Mouse (Mus musculus): ENCODE results near the gene Hras.

Hras gene

DNA sequence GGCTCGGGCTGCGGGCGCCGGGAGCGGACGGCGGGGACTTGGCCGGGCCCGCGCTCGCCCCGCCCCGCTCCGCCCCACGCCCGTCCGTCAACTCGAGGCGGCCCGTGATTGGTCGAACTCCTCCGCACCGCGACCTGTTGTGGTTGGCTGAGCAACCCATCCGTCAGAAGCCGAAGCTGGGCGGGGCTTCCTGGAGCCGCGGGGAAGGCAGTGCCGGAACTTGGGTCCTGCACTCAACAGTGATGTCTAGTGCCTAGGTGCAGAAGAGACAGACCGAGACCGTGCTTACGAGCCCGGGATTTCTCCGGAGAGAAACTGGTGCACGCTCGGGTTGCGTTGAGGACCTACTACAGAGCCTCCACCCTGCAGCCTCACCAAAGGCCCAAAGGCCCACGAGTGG is at the start of gene Hras, which contains the start of gene Lrrc56:
TSS of gene Hras (minus strand) at position 58 of the 400 bp plus-strand sequence.
TSS of gene Lrrc56 (plus strand) at position 210 of the 400 bp plus-strand sequence.
- in situ Hi-C loops (cut with MboI; ENCODE audit: low sequenced_read_pairs), result no loop called here

DNA sequence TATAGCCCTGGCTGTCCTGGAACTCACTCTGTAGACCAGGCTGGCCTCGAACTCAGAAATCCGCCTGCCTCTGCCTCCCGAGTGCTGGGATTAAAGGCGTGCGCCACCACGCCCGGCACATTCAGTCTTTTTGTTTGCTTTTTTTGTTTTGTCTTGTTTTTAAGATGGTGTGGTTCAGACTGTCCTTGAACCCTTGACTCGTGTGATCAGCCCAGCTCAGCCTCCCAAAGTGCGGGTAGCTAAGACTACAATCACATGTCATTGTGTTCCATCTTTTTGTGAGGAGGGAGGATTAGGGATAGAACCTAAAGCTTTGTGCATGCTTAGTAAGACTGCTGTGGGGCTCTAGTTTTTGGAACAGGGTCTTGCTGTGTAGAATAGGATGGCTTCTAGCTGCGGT is 37.7 kb upstream of the Hras start:
- in situ Hi-C loops (cut with MboI; ENCODE audit: low sequenced_read_pairs), result no loop called here

DNA sequence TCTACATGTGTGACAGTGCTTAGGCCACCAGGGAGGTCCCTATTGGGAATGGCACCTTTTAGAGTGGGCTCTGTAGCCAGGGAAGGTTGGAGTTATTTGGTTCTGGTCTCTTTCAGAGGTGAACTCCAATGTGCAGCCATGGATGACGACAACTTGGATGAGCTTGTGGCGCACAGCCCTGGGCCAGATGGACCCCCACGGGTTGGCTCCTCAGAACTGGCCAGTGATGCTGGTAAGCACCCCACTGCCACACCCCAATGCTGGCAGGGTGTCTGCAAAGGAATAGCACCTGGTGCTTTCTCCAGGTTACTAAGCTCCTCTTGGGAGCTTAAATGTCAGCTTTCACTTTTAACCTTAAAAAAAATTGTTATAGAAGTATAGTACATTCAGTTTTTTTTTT is 37.3 kb upstream of the Hras start:
- in situ Hi-C loops (cut with MboI; ENCODE audit: low sequenced_read_pairs), result no loop called here

DNA sequence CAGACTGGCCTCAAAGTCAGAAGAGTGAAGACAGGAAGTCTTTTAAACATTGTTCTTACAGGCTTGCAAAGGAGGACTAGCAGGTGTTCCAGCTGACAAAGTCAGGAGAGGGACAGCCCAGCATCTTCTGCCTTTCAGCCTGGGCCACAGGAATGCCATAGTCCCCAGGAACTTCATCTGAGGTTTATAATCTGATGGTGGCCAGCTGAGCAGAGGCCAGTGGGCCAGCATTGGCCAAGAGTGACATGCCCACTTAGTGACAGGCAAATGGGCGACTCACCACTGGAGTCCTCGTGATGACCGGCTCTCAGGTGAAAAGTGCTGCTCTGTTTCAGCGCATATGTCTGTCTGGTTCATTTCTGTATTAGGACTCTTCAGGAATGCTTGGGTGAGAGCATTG is 36.8 kb upstream of the Hras start:
- in situ Hi-C loops (cut with MboI; ENCODE audit: low sequenced_read_pairs), result no loop called here

DNA sequence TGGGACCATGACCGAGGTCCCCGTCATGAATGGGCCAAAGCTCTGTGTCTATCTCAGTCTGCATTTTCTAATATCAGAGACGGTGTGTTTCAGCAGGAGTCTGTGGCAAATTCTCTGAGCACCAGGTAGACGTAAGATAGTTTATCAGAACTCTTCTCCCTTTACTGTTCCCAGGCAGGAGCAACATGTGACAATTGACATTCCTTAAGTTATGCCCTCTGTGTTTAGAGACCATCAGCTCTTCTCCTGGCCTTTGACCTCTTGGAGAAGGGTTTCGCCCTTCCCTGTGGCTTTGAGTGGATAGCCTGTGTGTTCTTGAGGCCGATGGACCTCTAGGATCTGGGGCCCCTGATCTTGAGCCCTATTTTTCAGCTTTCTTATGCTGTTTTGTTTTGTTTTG is 35.9 kb upstream of the Hras start:
- in situ Hi-C loops (cut with MboI; ENCODE audit: low sequenced_read_pairs), result no loop called here

DNA sequence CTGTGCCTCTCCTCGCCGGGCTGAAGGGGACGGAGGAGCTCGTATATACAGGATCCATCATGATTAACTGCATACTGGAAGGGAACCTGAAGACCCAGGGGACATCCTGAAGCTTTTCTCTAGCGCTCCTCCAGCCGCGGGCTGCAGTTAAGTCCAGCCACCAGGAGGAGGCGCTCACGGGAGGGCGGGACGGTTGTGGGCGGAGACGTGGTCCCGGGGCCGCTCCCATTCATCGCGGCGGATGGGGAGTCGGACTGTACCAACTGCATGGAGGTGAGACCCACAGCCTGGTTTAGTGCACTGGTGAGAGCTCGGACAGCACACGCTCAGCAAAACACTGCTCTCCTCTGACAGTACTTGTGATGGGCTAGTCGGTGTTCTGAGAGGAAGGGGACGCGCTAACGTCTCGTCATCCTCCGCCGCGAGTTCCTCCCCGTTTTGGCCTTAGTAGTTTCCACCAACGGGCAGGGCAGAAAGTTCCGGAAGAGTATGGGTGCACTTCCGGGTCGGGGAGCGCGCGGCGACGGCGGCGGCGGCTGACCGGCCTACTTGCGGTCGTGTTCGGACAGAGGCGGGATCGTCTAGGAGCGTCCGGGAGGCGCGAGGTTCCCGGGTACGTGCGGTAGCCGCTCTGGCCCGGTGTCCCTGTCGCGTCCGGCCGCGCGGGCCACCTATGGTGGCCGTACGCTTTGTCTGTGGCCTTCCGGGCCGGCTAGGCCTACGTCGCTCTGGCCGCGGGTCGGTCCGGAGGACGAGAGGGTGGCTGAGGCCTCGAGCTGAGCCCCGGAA is 34.7 kb upstream of the Hras start, which contains the start of gene Phrf1:
TSS of gene Phrf1 (plus strand) at position 506 of the 789 bp plus-strand sequence.
- in situ Hi-C loops (cut with MboI; ENCODE audit: low sequenced_read_pairs), result no loop called here

DNA sequence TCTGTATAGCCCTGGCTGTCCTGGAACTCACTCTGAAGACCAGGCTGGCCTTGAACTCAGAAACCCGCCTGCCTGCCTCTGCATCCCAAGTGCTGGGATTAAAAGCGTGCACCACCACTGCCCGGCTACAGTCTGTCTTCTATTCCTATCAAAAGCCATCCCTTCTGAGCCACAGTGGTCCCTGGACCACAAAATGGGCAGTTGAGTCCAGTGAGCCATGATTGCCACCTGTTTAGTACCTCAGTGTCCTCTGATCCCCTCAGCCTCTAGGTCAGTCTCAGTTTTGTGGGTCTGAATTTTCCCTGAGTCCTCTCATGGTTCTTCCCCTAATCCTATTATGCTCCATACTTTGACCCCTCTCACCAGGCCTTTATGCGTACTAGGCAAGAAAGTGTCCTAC is 34.0 kb upstream of the Hras start:
- in situ Hi-C loops (cut with MboI; ENCODE audit: low sequenced_read_pairs), result no loop called here

DNA sequence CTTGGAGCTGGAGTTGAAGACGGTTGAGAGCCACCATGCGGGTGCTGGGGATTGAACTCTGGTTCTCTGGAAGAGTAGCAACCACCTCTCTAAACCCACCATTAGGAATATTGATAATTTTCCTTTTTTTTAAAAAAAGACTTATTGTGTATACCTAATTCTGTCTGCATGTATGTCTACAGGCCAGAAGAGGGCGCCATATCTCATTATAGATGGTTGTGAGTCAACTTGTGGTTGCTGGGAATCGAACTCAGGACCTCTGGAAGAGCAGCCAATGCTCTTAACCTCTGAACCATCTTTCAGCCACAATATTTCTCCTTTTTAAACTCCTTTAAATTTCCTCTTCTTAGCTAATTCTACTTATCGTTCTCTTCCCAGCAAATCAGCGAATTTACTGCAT is 32.7 kb upstream of the Hras start:
- in situ Hi-C loops (cut with MboI; ENCODE audit: low sequenced_read_pairs), result no loop called here

DNA sequence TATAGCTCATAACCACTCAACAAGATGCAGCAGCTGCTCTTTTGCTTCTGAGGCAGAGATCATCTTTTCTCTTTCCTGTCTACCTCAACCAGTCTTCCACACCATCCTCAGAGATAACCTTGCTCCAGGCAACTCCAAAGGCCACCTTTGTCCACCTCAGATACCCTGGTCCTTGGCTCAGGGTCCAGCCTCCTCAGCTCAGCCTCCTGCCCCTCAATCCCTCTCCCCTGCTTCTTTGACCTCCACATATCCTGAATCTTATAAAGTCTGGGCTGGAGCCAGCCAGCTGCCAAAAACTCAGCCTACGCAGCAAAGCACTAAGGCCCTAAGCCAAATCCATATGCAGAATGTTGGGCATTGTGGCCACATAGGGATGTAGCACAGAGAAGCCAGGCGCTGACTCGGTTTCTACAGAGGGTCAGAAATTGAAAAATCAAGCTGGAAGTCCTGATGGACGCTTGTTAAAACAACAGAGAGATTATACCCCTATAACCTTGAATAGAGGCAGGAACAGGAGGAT is 29.0 kb upstream of the Hras start:
- in situ Hi-C loops (cut with MboI; ENCODE audit: low sequenced_read_pairs), result no loop called here

DNA sequence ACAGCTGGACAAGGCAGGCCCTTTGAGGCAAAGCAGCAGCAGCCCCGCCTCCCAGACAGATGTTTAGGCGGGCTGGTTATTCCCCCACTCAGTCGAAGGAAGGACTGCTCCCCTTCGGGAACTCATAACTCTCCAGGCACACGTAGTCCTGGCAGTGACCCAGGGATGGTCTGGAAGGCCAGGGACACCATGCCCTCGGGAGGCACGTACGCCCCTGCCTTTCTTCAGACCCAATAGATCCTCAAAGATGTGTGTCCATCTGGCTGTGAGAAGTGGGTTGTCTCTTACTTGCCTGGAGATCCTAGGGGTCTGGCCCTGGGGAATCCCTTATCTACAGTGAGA is 28.3 kb upstream of the Hras start:
- in situ Hi-C loops (cut with MboI; ENCODE audit: low sequenced_read_pairs), result no loop called here

DNA sequence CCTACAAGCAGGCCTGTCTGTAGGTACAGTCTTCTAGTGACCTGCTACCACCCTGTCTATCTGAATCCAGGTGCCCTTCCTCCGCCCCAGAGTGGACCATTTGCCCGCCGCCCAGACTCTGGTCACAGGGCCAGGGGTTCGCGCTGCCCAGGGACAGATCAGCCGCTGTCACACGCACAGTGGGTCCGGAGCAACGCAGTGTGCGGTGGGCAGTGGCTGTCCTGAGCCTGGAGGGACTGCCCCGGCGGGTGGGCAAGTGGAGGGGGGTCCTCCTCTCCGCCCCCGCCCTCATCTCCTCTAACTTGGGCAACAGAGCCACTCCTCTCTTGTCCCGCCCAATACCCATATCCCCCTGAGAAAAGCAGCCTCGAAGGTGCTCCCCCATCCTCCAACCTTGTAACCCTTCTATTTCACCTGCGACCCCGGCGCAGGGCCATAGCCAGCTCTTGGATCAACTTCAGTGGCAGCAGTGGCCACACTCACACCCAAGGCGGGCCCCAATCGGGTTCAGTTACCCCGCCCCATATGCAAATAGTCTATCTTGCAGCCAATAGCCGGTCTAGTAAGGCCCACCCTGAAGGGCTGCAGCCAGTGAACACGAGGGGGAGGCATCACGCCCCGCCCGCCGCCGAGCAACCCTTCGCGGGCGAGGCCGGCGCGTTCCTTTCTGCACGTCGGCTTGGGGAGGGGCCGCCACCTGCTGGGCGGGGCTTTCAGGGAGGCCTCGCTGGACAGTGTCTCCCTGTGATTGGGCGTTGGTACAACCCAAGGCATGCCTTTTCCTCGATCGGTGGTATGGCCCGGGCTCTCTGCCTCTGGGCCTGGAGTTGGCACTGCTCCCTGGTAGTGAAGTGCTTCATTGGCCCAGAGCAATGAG is 27.7 kb upstream of the Hras start:
- in situ Hi-C loops (cut with MboI; ENCODE audit: low sequenced_read_pairs), result no loop called here

DNA sequence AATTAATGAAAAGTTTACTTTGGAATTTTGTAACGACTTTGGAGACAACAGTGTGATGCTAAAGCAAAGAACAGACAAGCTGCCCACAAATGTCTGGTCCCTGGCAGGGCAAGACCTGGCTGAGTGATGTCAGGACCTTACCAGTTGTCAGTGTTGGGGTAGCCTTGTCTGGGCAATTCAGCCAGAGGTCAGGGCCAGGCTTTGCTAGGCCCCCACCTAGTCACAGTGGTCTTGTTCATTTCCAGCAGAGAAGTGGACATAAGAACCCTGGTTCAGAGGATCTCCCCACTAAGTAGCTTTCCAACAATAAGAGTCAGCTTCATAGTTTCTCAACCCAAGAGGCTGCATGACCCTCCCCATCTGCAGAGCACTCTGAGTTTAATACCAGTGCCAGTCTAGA is 26.6 kb upstream of the Hras start:
- in situ Hi-C loops (cut with MboI; ENCODE audit: low sequenced_read_pairs), result no loop called here

DNA sequence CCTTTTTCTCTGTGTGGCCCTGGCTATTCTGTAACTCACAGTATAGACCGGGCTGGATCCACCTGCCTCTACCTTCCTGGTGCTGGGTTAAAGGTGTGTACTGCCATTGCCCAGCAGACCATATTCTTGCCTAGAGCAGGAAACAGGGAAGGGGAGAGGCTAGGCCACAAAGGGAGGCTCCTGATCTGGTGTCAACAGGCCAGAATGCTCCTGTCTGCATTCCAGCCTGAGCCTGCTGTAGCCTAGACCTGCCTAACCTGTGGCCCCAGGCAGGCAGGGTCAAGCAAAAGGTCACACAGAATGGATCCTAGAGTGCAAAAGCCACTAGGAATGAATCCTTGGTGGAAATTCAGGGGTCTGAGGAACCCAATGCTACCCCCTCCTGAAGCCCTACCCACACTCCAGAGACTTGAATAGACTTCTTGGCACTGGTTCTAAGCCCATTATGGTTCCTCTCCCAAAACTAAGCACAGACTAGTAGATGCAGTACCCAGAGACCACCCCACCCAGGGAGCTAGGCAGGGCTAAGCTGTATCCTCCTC is 25.8 kb upstream of the Hras start:
- in situ Hi-C loops (cut with MboI; ENCODE audit: low sequenced_read_pairs), result no loop called here

DNA sequence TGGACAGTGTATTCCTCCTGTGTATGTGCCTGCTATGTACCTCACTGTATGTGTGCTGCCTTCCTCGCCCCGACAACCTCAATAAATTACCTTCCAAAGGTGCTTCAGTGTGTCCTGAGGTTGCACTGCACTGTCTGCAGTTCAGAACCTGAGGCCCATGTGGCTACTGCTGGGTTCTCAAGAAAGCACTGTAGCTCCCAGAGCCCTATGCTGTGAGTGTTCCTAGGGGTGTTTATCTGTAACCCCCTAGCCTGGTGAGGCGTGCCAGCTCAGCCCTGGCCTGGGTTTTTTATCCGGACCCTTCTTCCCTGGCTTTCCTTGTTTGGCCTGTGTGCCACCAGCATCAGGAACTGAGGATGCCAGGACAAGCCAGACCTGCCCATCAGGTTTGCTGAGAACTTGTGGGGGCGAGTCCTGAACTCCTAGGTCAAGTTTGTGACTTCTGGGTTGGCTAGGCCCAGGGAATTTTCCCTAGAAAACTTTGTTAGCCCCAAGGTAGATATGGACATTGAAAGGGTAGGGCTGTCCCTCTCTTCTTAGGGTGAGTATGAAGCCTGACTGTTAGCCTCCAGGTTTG is 24.8 kb upstream of the Hras start:
- in situ Hi-C loops (cut with MboI; ENCODE audit: low sequenced_read_pairs), result no loop called here

DNA sequence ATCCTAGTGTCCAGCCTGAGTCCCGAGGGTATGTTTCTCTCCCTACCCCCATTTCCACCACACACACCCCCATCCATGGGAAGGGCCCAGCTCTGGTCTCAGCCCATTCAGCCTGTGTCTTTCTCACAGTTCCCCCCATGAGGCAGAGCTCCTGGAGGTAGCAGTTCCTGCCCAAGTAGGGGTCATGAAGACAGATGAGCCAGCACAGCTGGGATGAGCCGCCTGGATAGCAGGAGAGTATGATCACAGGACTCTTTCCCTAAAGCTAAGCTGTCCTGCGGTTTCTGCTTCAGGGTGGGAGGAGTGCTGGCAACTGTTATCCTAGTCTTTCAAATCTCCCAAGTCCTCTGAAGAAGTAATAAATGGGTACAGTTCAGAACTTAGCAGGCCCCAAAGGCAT is 24.3 kb upstream of the Hras start:
- in situ Hi-C loops (cut with MboI; ENCODE audit: low sequenced_read_pairs), result no loop called here

DNA sequence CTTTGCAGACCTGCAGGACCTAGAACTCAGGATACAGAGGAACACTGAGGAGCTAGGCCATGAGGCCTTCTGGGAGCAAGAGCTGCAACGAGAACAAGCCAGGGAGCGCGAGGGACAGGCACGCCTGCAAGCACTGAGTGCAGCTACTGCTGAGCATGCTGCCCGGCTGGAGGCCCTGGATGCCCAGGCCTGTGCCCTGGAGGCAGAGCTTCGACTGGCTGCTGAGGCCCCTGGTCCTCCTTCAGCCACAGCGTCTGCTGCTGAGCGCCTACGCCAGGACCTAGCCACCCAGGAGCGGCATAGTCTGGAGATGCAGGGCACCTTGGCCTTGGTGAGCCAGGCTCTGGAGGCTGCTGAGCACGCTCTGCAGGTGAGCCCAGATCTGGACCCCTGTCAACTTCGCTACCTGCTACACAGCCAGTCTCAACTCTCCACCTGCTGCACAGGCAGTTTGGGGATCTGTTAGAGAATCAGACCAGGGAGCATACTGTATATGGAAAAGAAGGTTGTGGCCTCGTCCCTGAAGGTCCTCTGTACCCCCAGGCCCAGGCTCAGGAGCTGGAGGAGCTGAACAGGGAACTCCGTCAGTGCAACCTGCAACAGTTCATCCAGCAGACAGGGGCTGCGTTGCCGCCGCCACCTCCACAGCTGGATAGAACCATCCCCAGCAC is 23.7 kb upstream of the Hras start:
- in situ Hi-C loops (cut with MboI; ENCODE audit: low sequenced_read_pairs), result no loop called here

DNA sequence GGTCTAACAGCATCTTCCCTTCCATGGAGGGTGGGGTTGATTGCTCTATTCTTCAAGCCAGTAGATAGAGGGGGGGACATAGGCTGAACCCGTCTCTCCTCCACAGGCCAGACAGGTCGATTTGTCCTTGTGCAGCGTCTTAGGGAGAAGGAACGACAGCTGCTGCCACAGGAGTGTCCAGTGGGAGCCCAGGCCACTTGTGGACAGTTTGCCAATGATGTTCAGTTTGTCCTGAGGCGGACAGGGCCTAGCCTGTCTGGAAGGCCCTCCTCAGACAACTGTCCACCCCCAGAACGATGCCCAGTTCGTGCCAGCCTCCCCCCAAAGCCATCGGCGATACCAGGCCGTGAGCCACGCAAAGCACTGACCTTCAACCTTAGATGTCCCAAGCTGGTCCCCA is 23.1 kb upstream of the Hras start:
- in situ Hi-C loops (cut with MboI; ENCODE audit: low sequenced_read_pairs), result no loop called here

DNA sequence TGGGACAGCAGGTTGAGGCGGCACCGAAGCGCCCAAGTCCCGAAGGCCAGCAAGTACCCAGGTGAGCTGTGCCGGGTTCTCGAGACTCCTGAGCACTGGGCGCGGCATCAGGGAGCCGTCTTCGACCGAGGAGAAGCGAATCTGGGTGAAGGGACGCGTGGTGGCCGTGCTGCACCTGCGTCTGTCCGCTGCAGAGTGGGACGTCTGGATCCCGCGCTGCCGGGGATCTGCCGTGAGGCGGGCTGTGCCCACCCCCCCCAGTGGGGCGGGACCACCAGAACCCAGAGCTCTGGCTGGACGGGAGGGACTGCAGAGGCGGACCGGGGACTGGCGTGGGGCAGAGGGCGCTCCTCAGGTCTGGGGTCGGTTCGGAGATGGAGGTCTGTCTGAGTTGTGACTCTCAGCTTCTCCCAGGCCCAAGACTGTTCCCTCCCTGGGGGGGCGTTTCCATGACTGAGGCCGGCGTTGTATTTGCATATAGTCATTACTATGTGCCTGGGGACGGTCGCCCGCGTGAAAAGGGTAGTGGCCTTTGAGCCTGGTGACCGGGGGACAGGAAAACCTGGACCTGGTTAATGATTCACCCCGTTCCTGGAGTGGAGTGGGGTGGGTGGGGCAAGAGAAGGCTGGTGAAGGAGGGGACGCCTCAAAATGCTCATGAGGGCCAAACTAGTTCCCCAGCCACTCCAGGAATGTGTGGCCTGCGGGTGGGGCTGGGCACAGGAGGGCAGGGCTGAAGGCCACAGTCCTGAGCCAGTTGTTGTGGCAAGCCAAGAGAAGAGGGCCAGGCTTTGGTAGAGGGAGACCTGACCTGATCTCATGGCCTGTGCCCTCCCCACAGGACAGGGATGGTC is 22.3 kb upstream of the Hras start:
- in situ Hi-C loops (cut with MboI; ENCODE audit: low sequenced_read_pairs), result no loop called here

DNA sequence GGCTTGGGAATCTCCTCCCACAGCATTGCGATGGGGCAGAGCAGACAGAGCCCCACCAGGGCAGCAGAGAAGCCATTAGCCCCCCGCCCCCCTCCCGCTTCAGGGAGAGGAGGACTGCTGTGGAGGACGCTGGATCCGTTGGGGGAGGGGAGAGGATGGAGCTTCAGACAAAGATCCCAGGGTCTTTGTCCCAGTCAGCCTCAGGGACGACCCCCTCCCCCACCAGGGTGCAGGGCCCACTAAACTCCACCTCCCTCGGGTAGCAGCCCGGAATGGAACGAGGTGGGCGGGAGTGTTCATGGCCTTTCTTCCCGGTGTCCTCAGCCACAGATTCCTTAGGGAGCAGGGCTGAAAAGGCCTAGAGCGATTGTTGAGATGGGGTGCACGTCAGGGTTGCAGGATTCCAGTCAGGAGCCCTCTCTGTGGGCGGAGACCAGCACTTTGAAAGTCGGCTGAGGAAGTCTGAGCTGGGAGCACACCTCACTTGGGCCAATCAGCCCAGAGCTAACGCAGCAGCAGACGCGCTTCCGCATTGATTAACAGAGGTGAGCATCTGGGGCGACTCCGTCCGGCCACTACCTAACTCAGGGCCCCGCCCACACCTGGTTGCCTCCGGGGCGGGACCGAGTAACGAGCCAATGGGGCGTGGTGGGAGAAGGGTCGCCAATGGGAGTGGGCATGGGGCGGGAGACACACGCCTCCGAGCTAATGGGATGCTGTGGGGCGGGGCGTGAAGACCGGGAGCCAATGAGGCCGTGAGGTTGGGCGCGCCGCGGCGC is 21.5 kb upstream of the Hras start, which contains the start of gene Rassf7:
TSS of gene Rassf7 (plus strand) at position 760 of the 779 bp plus-strand sequence.
- in situ Hi-C loops (cut with MboI; ENCODE audit: low sequenced_read_pairs), result no loop called here
